Mouse (Mus musculus) stomach, embryonic 16.5 days (tissue): ENCODE data around the gene 1520401A03Rik. TPM values are rescaled to one million over a fixed set of nuclear protein-coding genes. Genes with fewer than 3 reads are reported as not detected.

ENCODE experiments used
- polyA plus RNA-seq: library from polyadenylated mRNA; unstranded; fragments of >200 nt; fragmentation: Nextera tagmentation; extraction: Ambion mirVana; gene quantifications from 2 replicates; pipeline ENCODE4 v1.2.1, GENCODE M21; 2015

Gene 1520401A03Rik
- polyA plus RNA-seq, 1 experiment from 2014 or later, result 0.23 TPM

Other genes with a start within 250 kb of the 1520401A03Rik start
- gene Vmn2r117, start 243.1 kb downstream of the 1520401A03Rik start, polyA plus RNA-seq, result not detected in 2 replicates
- gene Zfp213, start 158.5 kb downstream of the 1520401A03Rik start, polyA plus RNA-seq, result 15.1 and 17.2 TPM in 2 replicates
- gene Zfp13, start 123.3 kb downstream of the 1520401A03Rik start, polyA plus RNA-seq, result 11.5 and 11.8 TPM in 2 replicates
- gene Zscan10, start 121.9 kb downstream of the 1520401A03Rik start, polyA plus RNA-seq, result 0.15 TPM in 1 of 2 replicates, not detected in the other
- 0.74 and 0.79 TPM in 2 replicates for gene Mmp25, start 77.5 kb downstream of the 1520401A03Rik start, polyA plus RNA-seq
- gene Bicdl2, start 62.3 kb downstream of the 1520401A03Rik start, polyA plus RNA-seq, result 19.6 and 26.1 TPM in 2 replicates
- gene Hcfc1r1, start 49.2 kb downstream of the 1520401A03Rik start, polyA plus RNA-seq, result 93.1 and 112 TPM in 2 replicates
- 37.0 and 38.5 TPM in 2 replicates for gene Thoc6, start 48.9 kb downstream of the 1520401A03Rik start, polyA plus RNA-seq
- gene Tnfrsf12a, start 45.3 kb downstream of the 1520401A03Rik start, polyA plus RNA-seq, result 24.1 and 26.6 TPM in 2 replicates
- 69.6 and 70.6 TPM in 2 replicates for gene Cldn6, start 43.5 kb downstream of the 1520401A03Rik start, polyA plus RNA-seq
- gene Cldn9, start 38.8 kb downstream of the 1520401A03Rik start, polyA plus RNA-seq, result 1.3 and 2.2 TPM in 2 replicates
- 40.9 and 43.3 TPM in 2 replicates for gene Pkmyt1, start 3.6 kb upstream of the 1520401A03Rik start, polyA plus RNA-seq
- 25.4 and 28.4 TPM in 2 replicates for gene Paqr4, start 18.1 kb upstream of the 1520401A03Rik start, polyA plus RNA-seq
- gene Kremen2, start 23.1 kb upstream of the 1520401A03Rik start, polyA plus RNA-seq, result 0.45 and 0.67 TPM in 2 replicates
- 43.3 and 47.0 TPM in 2 replicates for gene Flywch1, start 48.8 kb upstream of the 1520401A03Rik start, polyA plus RNA-seq
- 19.4 and 19.8 TPM in 2 replicates for gene Flywch2, start 63.3 kb upstream of the 1520401A03Rik start, polyA plus RNA-seq
- 334 and 350 TPM in 2 replicates for gene Srrm2, start 67.7 kb upstream of the 1520401A03Rik start, polyA plus RNA-seq
- 906 and 920 TPM in 2 replicates for gene Elob, start 106.4 kb upstream of the 1520401A03Rik start, polyA plus RNA-seq
- gene Prss33, start 113.3 kb upstream of the 1520401A03Rik start, polyA plus RNA-seq, result 0.21 TPM in 1 of 2 replicates, not detected in the other
- 7.8 and 10.4 TPM in 2 replicates for gene Prss32, start 121.1 kb upstream of the 1520401A03Rik start, polyA plus RNA-seq
- 2.6 and 3.3 TPM in 2 replicates for gene Prss41, start 121.4 kb upstream of the 1520401A03Rik start, polyA plus RNA-seq
- not detected in 2 replicates for gene Prss21, start 145.3 kb upstream of the 1520401A03Rik start, polyA plus RNA-seq
- gene Dcpp1, start 158.1 kb upstream of the 1520401A03Rik start, polyA plus RNA-seq, result not detected in 2 replicates
- not detected in 2 replicates for gene Dcpp2, start 158.1 kb upstream of the 1520401A03Rik start, polyA plus RNA-seq
- gene Dcpp3, start 194.7 kb upstream of the 1520401A03Rik start, polyA plus RNA-seq, result not detected in 2 replicates
- not detected in 2 replicates for gene Sbp, start 218.9 kb upstream of the 1520401A03Rik start, polyA plus RNA-seq
- gene Sbpl, start 232.5 kb upstream of the 1520401A03Rik start, polyA plus RNA-seq, result not detected in 2 replicates